8 mouse cellular contexts compared by ENCODE assay signal in genomic region chr6:67268245-67268612, GRCm38 (mm10). TPM values are rescaled to one million over a fixed set of nuclear protein-coding genes. Genes with fewer than 3 reads are reported as not detected.
DNase-seq lines count a peak whose midpoint lies in the region; ATAC-seq and TF ChIP-seq lines count a peak whose summit lies in the region.
"Had no signal": no experiment of that assay in that cellular context is flagged by ENCODE, and none has a peak within 500 bp of the region (broad histone marks: within the 10 kb centered on the region; RNA-seq: fewer than 3 reads in every experiment).

No protein-coding gene starts in this region.

- no peak for DNase-seq in lung, adult 2 months
- no peak for DNase-seq in lung, postnatal 4 days
- DNase-seq in limb, embryonic 10.5 days (ENCODE audit: low spot score): no peak
- DNase-seq in left cerebral cortex, postnatal 25 days (ENCODE audit: low spot score in 2 of 2): no peak
- DNase-seq in cerebellum, postnatal 25 days: no peak

- H3K27ac ChIP-seq in embryonic facial prominence, embryonic 15.5 days (replicated peaks): peak overlapping the region; percentile 90
- H3K27ac ChIP-seq in limb, embryonic 10.5 days: peak overlapping the region; percentile 98
- no peak overlapping the region for H3K27ac ChIP-seq in neural tube, embryonic 15.5 days (replicated peaks)

- peaks cover 2% of the 10 kb centered on the region for H3K4me1 ChIP-seq in lung, adult 2 months (ENCODE audit: control insufficient read depth, insufficient read depth, low read length)
- H3K4me1 ChIP-seq in embryonic facial prominence, embryonic 15.5 days: no peaks in the 10 kb centered on the region
- H3K4me1 ChIP-seq in limb, embryonic 10.5 days: peaks cover 10% of the 10 kb centered on the region; the same call in 1 of the 2 replicates
- H3K4me1 ChIP-seq in neural tube, embryonic 15.5 days: peaks cover 19% of the 10 kb centered on the region

- intact Hi-C loops in left cerebral cortex, postnatal 25 days (cut with DNase I): loop anchor here (5.0 kb wide), 1 partner anchor 71 kb away; no protein-coding TSS in a partner anchor

- H3K9ac ChIP-seq in embryonic facial prominence, embryonic 15.5 days: peak overlapping the region; percentile 98
- peak overlapping the region; percentile 84 for H3K9ac ChIP-seq in neural tube, embryonic 15.5 days (replicated peaks)

- no peaks in the 10 kb centered on the region for H3K27me3 ChIP-seq in embryonic facial prominence, embryonic 15.5 days
- H3K27me3 ChIP-seq in limb, embryonic 10.5 days (ENCODE audit: low read depth, poor library complexity, severe bottlenecking): no peaks in the 10 kb centered on the region
- H3K27me3 ChIP-seq in neural tube, embryonic 15.5 days (replicated peaks): no peaks in the 10 kb centered on the region

- H3K4me3 ChIP-seq in lung, adult 2 months (replicated peaks; ENCODE audit: extremely low read depth, low read depth, low read length): peak overlapping the region; percentile 96
- H3K4me3 ChIP-seq in embryonic facial prominence, embryonic 15.5 days (replicated peaks): peak overlapping the region; percentile 99
- peak overlapping the region; percentile 90 for H3K4me3 ChIP-seq in limb, embryonic 10.5 days
- H3K4me3 ChIP-seq in neural tube, embryonic 15.5 days (replicated peaks): peak overlapping the region; percentile 100

- peaks cover 10% of the 10 kb centered on the region; the same call in 1 of the 2 replicates for H3K36me3 ChIP-seq in embryonic facial prominence, embryonic 15.5 days
- peaks cover 26% of the 10 kb centered on the region for H3K36me3 ChIP-seq in limb, embryonic 10.5 days
- peaks cover 7% of the 10 kb centered on the region for H3K36me3 ChIP-seq in neural tube, embryonic 15.5 days

- no peak for TF ChIP-seq POLR2A in lung, adult 2 months (IDR thresholded peaks at IDR 0.05; ENCODE audit: borderline replicate concordance, extremely low read depth, low read depth, low read length)

- TF ChIP-seq CTCF in lung, adult 2 months (IDR thresholded peaks at IDR 0.05; ENCODE audit: insufficient read depth, low read length): no peak

- WGBS in lung, adult 2 months: 3% methylated on average over 2 of the region's 2 CpGs
- WGBS in embryonic facial prominence, embryonic 15.5 days: 0% methylated on average over 2 of the region's 2 CpGs
- WGBS in limb, embryonic 10.5 days: 0% methylated on average over 2 of the region's 2 CpGs
- WGBS in neural tube, embryonic 15.5 days: under 1% methylated on average over 2 of the region's 2 CpGs

- H3K4me2 ChIP-seq in embryonic facial prominence, embryonic 15.5 days (replicated peaks): peak overlapping the region; percentile 49
- H3K4me2 ChIP-seq in neural tube, embryonic 15.5 days: peak overlapping the region; percentile 86

- no peaks in the 10 kb centered on the region for H3K9me3 ChIP-seq in embryonic facial prominence, embryonic 15.5 days (replicated peaks)
- H3K9me3 ChIP-seq in limb, embryonic 10.5 days (replicated peaks): no peaks in the 10 kb centered on the region
- H3K9me3 ChIP-seq in neural tube, embryonic 15.5 days (replicated peaks): no peaks in the 10 kb centered on the region

- ATAC-seq in embryonic facial prominence, embryonic 15.5 days (ENCODE audit: insufficient number of reproducible peaks, low FRiP score, low TSS enrichment, low read depth): no peak
- ATAC-seq in neural tube, embryonic 15.5 days (ENCODE audit: low FRiP score): no peak
- ATAC-seq: activated CD4-positive, CD25-positive, alpha-beta regulatory T cell, adult 4 months had no signal

RNA-seq across cellular contexts. Expression of gene Serbp1, which starts 30.3 kb away (rescaled TPM):
- polyA plus RNA-seq in lung, adult 2 months (2012; rRNA removed): 53.4 TPM in 2 replicates
- polyA plus RNA-seq in embryonic facial prominence, embryonic 15.5 days (2015; fragmentation: Nextera tagmentation; extraction: Ambion mirVana): 399 and 435 TPM in 2 replicates
- polyA plus RNA-seq in limb, embryonic 10.5 days (2016; fragmentation: Nextera tagmentation; extraction: Ambion mirVana): 505 and 553 TPM in 2 replicates
- polyA plus RNA-seq in neural tube, embryonic 15.5 days (2015; fragmentation: Nextera tagmentation; extraction: Ambion mirVana): 293 and 341 TPM in 2 replicates
- total RNA-seq in left cerebral cortex, postnatal 25 days (2021): 100 to 1,000 TPM; 189 to 207 TPM
